Mouse (Mus musculus) MEL (cell line): ENCODE measurements around the gene Aldh3b2. TPM values are rescaled to one million over a fixed set of nuclear protein-coding genes. Genes with fewer than 3 reads are reported as not detected.
"Not testable (repeated sequence)": the region's sequence is repeated elsewhere in the genome, so short reads cannot be mapped to it uniquely, and the experiment has no call there.

Source experiments
- DNase-seq: peaks from one replicate; pipeline ENCODE4 v3.0.0; 2011; ENCODE audit warnings: low read depth, low spot score
- H3K27ac ChIP-seq: 2 replicates; pipeline ENCODE4 v1.5.1; 2012; ENCODE audit warnings: low read depth, mild to moderate bottlenecking, control low read depth, low read length, moderate library complexity; ENCODE audit not compliant: control insufficient read depth
- H3K27me3 ChIP-seq, 2 experiments: fragments of 150-350 bp in 1 of 2; sonication (generic) in 1 of 2; 2 replicates each; pipeline ENCODE4 v1.6.1; 2012; ENCODE audit warnings: low read length in 2 of 2, mild to moderate bottlenecking in 2 of 2, improper control_type of control experiment in 1 of 2, moderate library complexity in 1 of 2; ENCODE audit not compliant: insufficient read depth in 2 of 2, control insufficient read depth in 1 of 2
- H3K36me3 ChIP-seq, 2 experiments: 2 replicates each; pipeline ENCODE4 v1.6.1; 2012 to 2014; ENCODE audit warnings: low read length in 2 of 2, improper control_type of control experiment in 1 of 2, inconsistent platforms in 1 of 2, mild to moderate bottlenecking in 1 of 2; ENCODE audit not compliant: insufficient read depth in 2 of 2, control insufficient read depth in 1 of 2
- H3K4me1 ChIP-seq, 2 experiments: fragments of 150-350 bp in 1 of 2; sonication (generic) in 1 of 2; 2 replicates each; pipeline ENCODE4 v1.6.1; 2012; ENCODE audit warnings: low read length in 2 of 2, improper control_type of control experiment in 1 of 2, mild to moderate bottlenecking in 1 of 2; ENCODE audit not compliant: insufficient read depth in 2 of 2, control insufficient read depth in 1 of 2
- H3K4me3 ChIP-seq, 2 experiments: fragments of 150-350 bp in 1 of 2; sonication (generic) in 1 of 2; 2 replicates each; pipeline ENCODE4 v1.5.1; 2012; ENCODE audit warnings: low read depth in 2 of 2, low read length in 2 of 2, mild to moderate bottlenecking in 2 of 2, moderate library complexity in 2 of 2, control low read depth in 1 of 2, improper control_type of control experiment in 1 of 2; ENCODE audit not compliant: control insufficient read depth in 1 of 2, insufficient read depth in 1 of 2
- H3K79me2 ChIP-seq: 2 replicates; pipeline ENCODE4 v1.6.1; 2012; ENCODE audit warnings: mild to moderate bottlenecking, low read length, moderate library complexity; ENCODE audit not compliant: control insufficient read depth, poor library complexity, insufficient read depth
- H3K9ac ChIP-seq: 2 replicates; pipeline ENCODE4 v1.6.1; 2012; ENCODE audit warnings: low read depth, mild to moderate bottlenecking, control low read depth, low read length, moderate library complexity; ENCODE audit not compliant: control insufficient read depth, poor library complexity, severe bottlenecking
- H3K9me3 ChIP-seq: fragments of 150-350 bp; sonication (generic); replicated peaks from 2 replicates; pipeline ENCODE4 v1.6.1; 2012; ENCODE audit warnings: mild to moderate bottlenecking, low read length, improper control_type of control experiment, moderate library complexity; ENCODE audit not compliant: insufficient read depth
- CHD1 ChIP-seq: IDR thresholded peaks from 2 replicates; pipeline ENCODE4 v1.6.1; 2012; ENCODE audit warnings: low read depth, mild to moderate bottlenecking, inconsistent platforms, low read length, improper control_type of control experiment
- GABPA ChIP-seq: IDR thresholded peaks from 2 replicates; pipeline ENCODE4 v1.6.1; 2012; ENCODE audit warnings: low read depth, mild to moderate bottlenecking, inconsistent platforms, low read length, improper control_type of control experiment, moderate library complexity
- MAX ChIP-seq: IDR thresholded peaks from 2 replicates; pipeline ENCODE4 v1.6.1; 2011; ENCODE audit warnings: low read length, improper control_type of control experiment
- MAZ ChIP-seq: IDR thresholded peaks from 2 replicates; pipeline ENCODE4 v1.6.1; 2012; ENCODE audit warnings: low read depth, mild to moderate bottlenecking, inconsistent platforms, low read length, improper control_type of control experiment
- MEF2A ChIP-seq: IDR thresholded peaks from 2 replicates; pipeline ENCODE4 v1.6.1; 2014; ENCODE audit warnings: low read depth, mild to moderate bottlenecking, inconsistent platforms, low read length, improper control_type of control experiment; ENCODE audit not compliant: poor library complexity, insufficient replicate concordance, severe bottlenecking; ENCODE audit errors: extremely low read depth
- MYB ChIP-seq: IDR thresholded peaks from 2 replicates; pipeline ENCODE4 v1.6.1; 2011; ENCODE audit warnings: mild to moderate bottlenecking, low read depth, low read length, improper control_type of control experiment
- MYC ChIP-seq: IDR thresholded peaks from 2 replicates; pipeline ENCODE4 v1.6.1; 2011; ENCODE audit warnings: low read depth, mild to moderate bottlenecking, low read length, improper control_type of control experiment, moderate library complexity
- NRF1 ChIP-seq: IDR thresholded peaks from 2 replicates; pipeline ENCODE4 v1.6.1; 2014; ENCODE audit warnings: low read depth, mild to moderate bottlenecking, inconsistent platforms, low read length, improper control_type of control experiment, moderate library complexity; ENCODE audit not compliant: poor library complexity, insufficient read depth, severe bottlenecking
- POLR2AphosphoS5 ChIP-seq: IDR thresholded peaks from 2 replicates; pipeline ENCODE4 v1.6.1; 2012; ENCODE audit warnings: low read depth, borderline replicate concordance, mild to moderate bottlenecking, inconsistent platforms, low read length, moderate library complexity, mixed read lengths
- RAD21 ChIP-seq: IDR thresholded peaks from 2 replicates; pipeline ENCODE4 v1.6.1; 2011; ENCODE audit warnings: mild to moderate bottlenecking, low read depth, low read length, improper control_type of control experiment
- SIN3A ChIP-seq: IDR thresholded peaks from 2 replicates; pipeline ENCODE4 v1.6.1; 2012; ENCODE audit warnings: low read length, improper control_type of control experiment, inconsistent platforms
- USF1 ChIP-seq: IDR thresholded peaks from 2 replicates; pipeline ENCODE4 v1.6.1; 2014; ENCODE audit warnings: low read depth, mild to moderate bottlenecking, inconsistent platforms, low read length, improper control_type of control experiment, moderate library complexity
- ZC3H11A ChIP-seq: IDR thresholded peaks from 2 replicates; pipeline ENCODE4 v1.6.1; 2012; ENCODE audit warnings: low read depth, mild to moderate bottlenecking, inconsistent platforms, low read length, improper control_type of control experiment
- ZMIZ1 ChIP-seq: IDR thresholded peaks from 2 replicates; pipeline ENCODE4 v1.6.1; 2012; ENCODE audit warnings: low read depth, mild to moderate bottlenecking, inconsistent platforms, low read length, improper control_type of control experiment, moderate library complexity
- polyA plus RNA-seq, 2 experiments: library from polyadenylated mRNA; stranded (reverse) in 1 of 2; unstranded in 1 of 2; fragments of >175 nt in 1 of 2; fragments of >200 nt in 1 of 2; gene quantifications; 2 replicates each; pipeline versions ENCODE4 v1.2.1 to v1.2.4; 2012; ENCODE audit warnings: low replicate concordance in 2 of 2, low read depth in 1 of 2; ENCODE audit not compliant: insufficient read length in 2 of 2, insufficient read depth in 1 of 2, missing spikeins in 1 of 2
- total RNA-seq: library from RNA; depleted of rRNA; stranded (reverse); fragments of 300-350 nt; gene quantifications from 2 replicates; pipeline ENCODE4 v1.2.3, GENCODE M21; 2012

The Aldh3b2 gene
- total and polyA plus RNA-seq, 3 experiments, result not detected

GRCm38 (mm10) chr19:3955804-3956203 lies 16.3 kb upstream of the Aldh3b2 start:
- no peak overlapping the region for H3K9ac ChIP-seq
- no peak overlapping the region for H3K4me3 ChIP-seq
- TF ChIP-seq ZC3H11A, result no peak

GRCm38 (mm10) chr19:3957296-3958036 lies 14.7 kb upstream of the Aldh3b2 start:
- not testable (repeated sequence) for H3K79me2 ChIP-seq, H3K4me1 ChIP-seq, H3K4me3 ChIP-seq, H3K27me3 ChIP-seq, H3K9me3 ChIP-seq, H3K27ac ChIP-seq, H3K9ac ChIP-seq, H3K36me3 ChIP-seq, DNase-seq

More at GRCm38 (mm10) chr19:3955804-3956203, 16.3 kb upstream of the Aldh3b2 start:
- H3K9me3 ChIP-seq, result no peaks in the 10 kb centered on the region
- H3K36me3 ChIP-seq, result 0 out of 4 replicates have a peak, but pooled peaks cover 0 to 6% of the 10 kb centered on the region in 2 experiments
- H3K79me2 ChIP-seq, result no peaks in the 10 kb centered on the region
- DNase-seq, result no peak
- H3K4me1 ChIP-seq, result peaks cover 9% of the 10 kb centered on the region in 2 experiments; a peak in 3 of 4 replicates
- H3K27ac ChIP-seq, result no peak overlapping the region
- H3K27me3 ChIP-seq, result 0 out of 4 replicates have a peak, but pooled peaks cover 0 to 2% of the 10 kb centered on the region in 2 experiments

GRCm38 (mm10) chr19:3958470-3958869 lies 13.7 kb upstream of the Aldh3b2 start, which contains the start of gene Aldh3b3:
Gene Aldh3b3, plus strand, starts transcription at chr19:3958645.
- no peaks in the 10 kb centered on the region for H3K9me3 ChIP-seq
- 0 out of 4 replicates have a peak, but pooled peaks cover 0 to 2% of the 10 kb centered on the region in 2 experiments for H3K27me3 ChIP-seq
- peaks cover 3 to 4% of the 10 kb centered on the region in 2 experiments; a peak in 1 of 4 replicates for H3K4me1 ChIP-seq
- H3K27ac ChIP-seq, result no peak within 1 kb of the TSS
- no peak for DNase-seq
- H3K9ac ChIP-seq, result no peak within 1 kb of the TSS
- H3K79me2 ChIP-seq, result no peaks in the 10 kb centered on the region
- no peak for TF ChIP-seq MYB
- no peak for TF ChIP-seq MAX
- TF ChIP-seq USF1, result no peak
- TF ChIP-seq MEF2A, result no peak
- no peak for TF ChIP-seq MYC
- no peak for TF ChIP-seq MAZ
- TF ChIP-seq SIN3A, result no peak
- TF ChIP-seq POLR2AphosphoS5, result no peak
- TF ChIP-seq RAD21, result no peak
- no peak for TF ChIP-seq NRF1
- TF ChIP-seq GABPA, result no peak
- TF ChIP-seq ZMIZ1, result no peak
- no peak for TF ChIP-seq CHD1
- 0 out of 4 replicates have a peak, but pooled peaks cover 0 to 3% of the 10 kb centered on the region in 2 experiments for H3K36me3 ChIP-seq
- H3K4me3 ChIP-seq, result no peak within 1 kb of the TSS
